Mouse (Mus musculus) heart, postnatal 36 days (tissue): Measurements from ENCODE around the gene Fev. TPM values are rescaled to one million over a fixed set of nuclear protein-coding genes. Genes with fewer than 3 reads are reported as not detected.

Experiments used
- DNase-seq, 2 experiments: peaks; one replicate each; pipeline ENCODE4 v3.0.0; 2021 to 2022
- intact Hi-C: fragments of 180-260 bp; cut with DNase I; formaldehyde crosslinking; loops from one replicate; pipeline ENCODE4 v1.15.1; 2025
- total RNA-seq, 2 experiments: library from RNA; stranded (reverse); gene quantifications; 2 replicates each; pipeline ENCODE4 v1.2.3; 2021

Fev gene
- not detected for total RNA-seq

- no peak for DNase-seq
- intact Hi-C loops, result no loop called here
Measured at GRCm38 (mm10) chr1:74885369-74886042, at the start of gene Fev. Gene Fev (minus strand): TSS chr1:74885419.

DNA sequence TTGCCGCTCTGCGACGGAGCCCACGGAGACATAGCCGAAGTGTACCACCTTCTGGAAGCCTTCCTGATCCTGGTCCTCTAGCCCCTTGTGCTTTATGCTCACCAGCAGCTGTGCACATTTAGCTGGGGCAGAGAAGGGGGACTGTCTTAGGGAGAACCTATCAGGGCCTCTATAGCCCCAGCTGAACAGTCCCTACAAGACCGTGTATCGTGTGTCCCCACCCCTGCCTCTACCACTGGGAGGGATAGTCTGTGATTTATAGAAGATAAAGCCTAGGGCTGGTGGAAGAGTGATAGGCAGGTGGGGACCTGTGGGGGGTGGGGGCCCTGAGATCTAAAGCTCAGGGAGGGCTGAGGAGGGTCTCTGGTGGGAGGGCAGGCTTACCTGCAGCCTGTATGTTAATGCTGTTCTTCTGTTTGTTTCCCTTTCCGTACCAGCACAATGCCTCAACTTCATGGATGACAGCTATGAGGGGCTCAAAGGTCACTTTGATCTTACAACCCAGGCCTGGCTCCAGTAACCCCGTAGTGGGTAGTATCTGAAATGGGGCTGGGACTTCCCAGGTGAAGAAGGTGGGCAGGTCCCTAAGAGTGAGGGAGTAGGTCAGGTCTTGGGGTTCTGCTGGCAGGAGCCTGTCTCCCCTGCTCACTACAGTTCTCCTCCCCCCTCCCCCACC is 42.5 kb upstream of the Fev start:
- DNase-seq, result no peak
- intact Hi-C loops, result loop anchor here (10.0 kb wide), 1 partner anchor 347 kb away; the partner anchor contains the start of gene Resp18

- intact Hi-C loops, result loop anchor here (1.0 to 10.0 kb wide), 2 partner anchors 91 to 348 kb away; partner anchors contain the start of gene Resp18
- DNase-seq, result peak; percentile 38 to 44
Measured at GRCm38 (mm10) chr1:74926721-74927120, 41.5 kb upstream of the Fev start.

- no peak for DNase-seq
- intact Hi-C loops, result loop anchor here (10.0 kb wide), 1 partner anchor 350 kb away; the partner anchor contains the start of gene Resp18
Measured at GRCm38 (mm10) chr1:74924464-74924863, 39.2 kb upstream of the Fev start.

DNA sequence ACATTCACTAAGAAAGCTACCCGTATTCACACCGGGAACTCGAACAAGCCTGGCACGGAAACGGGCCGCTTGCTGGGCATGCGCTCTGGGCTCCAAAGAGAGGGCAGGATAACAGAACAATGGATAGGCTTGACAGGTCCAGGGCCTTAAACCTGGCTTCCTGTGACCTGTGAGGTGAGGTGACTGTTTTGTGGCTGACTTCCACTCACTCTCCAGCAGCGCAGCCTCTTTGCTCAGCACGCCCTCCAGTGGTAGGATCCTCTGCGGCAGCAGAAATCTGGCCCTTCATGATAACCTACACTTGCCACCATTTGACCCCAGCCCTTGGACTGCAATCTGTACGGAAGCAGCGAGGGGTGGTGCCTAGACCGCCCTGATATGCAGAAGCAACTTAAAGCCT is 30.5 kb upstream of the Fev start:
- DNase-seq, result no peak
- intact Hi-C loops, result no loop called here

DNA sequence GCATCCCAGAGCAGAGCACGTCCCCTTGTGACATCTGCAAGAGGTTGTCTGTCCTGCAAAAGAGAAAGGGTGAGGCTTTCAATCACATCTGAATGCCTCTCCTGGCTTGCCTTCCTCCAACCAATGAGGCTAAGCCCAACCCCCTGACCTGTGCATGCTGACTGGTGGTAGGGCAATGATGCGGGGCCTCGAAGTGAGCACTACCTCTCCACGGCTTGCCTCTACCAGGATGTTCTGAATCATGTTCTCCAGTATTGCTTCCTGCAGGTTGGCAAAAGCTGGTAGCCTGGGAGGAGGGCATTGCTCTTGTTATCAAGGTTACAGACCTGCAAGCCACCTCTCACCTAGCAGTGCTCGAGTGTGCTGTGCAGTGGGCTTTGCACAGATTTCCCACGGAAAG is 17.0 kb upstream of the Fev start:
- intact Hi-C loops, result no loop called here
- DNase-seq, result no peak

DNA sequence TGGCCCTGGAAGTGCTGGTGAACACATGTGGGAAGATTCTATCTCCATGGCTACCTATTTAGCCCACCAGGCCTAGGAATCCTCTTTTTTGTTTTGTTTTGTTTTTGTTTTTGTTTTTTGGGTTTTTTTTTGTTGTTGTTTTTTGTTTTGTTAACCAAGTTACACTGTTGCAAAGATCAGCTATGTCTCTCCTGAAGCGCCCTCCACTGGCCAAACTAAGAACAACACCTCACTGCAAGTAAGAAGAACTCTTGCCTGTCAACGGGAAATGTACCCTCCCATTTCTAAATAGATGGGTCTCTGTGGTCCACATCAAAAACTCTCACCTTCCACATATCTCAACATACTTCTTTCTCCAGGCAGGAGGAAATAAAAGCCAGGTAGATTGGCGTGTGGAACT is 16.5 kb upstream of the Fev start:
- peak in 1 of 2 experiments; percentile 49 for DNase-seq
- intact Hi-C loops, result loop anchor here (2.0 kb wide), 1 partner anchor 19 kb away; no protein-coding TSS in a partner anchor

GRCm38 (mm10) chr1:74900341-74901285 is 15.4 kb upstream of the Fev start:
- intact Hi-C loops, result loop anchor here (2.0 kb wide), 1 partner anchor 18 kb away; no protein-coding TSS in a partner anchor
- no peak for DNase-seq

DNA sequence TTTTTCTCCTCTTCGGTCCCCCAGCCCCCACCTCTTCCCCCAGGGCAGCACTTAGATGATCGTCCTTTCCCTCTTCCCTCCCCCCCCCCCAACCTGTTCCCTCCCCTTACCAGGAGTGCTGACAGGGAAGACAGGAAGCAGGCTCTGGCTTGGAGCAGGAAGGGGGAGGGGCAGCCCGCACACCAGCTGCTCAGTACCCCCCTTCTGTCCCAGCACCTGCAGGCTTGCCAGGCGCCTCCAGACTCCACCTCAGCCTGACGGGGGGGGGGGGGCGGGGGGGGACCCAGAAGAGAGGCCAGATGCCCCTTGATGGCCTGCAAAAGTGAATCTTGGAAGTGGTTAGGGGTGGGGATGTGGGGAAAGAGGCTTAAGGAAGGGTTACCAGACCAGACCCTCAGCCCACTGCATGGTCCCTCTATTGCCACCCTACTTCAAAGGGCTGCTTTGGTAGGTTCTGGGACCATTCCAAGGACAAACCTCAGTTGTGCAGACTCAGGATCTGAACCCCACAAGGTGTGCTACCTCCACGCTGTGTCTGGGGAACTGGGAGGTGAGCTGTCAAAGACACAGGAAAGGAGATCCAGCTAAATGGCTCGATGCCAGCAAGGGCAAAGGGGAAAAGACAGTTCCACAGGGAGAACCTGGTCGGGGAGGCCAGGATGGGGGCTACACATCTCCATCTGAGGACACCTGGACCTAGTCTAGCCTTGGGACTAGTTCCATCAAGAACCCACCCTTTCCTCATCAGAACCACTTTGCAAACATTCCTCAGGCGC is 13.6 kb upstream of the Fev start:
- intact Hi-C loops, result no loop called here
- DNase-seq, result no peak

DNA sequence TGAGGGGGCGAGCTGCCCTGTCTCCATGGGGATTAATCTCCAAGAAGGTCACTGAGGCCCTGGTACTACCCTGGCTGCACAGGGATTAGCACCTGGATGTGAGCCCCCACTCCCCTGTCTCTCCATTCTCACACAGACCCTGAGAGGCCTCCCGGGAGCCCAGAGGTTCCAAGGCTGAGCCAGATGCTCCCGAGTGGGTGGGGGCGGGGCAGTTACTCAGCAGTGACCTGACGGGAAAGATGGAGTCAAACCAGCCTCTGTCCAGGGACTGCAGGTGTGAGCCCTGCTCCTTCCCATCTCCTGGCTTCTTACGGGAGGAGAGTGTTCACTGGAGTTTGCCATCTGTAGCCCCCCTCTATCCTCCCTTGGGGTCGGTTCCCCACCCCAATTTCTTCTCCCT is 12.8 kb upstream of the Fev start:
- no peak for DNase-seq
- intact Hi-C loops, result no loop called here

DNA sequence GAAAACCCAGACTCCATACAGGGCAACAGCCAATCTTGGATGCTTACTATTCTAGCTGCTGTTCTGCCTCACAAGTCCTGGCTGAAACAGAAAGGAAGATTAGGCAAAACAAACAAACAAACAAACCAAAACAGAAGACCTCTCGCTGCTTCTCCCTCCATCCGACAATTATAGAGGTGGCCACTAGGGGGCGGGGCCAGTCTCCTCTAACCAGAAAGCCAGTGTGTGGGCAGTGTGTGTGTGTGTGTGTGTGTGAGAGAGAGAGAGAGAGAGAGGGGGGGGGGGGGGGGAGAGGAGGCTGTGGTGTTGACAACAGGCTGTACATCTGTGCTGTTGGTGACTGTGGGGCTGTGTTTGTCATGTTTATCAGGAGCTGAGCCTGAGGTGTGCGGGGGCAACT is 9.7 kb upstream of the Fev start:
- DNase-seq, result peak; percentile 39 to 50
- intact Hi-C loops, result no loop called here

DNA sequence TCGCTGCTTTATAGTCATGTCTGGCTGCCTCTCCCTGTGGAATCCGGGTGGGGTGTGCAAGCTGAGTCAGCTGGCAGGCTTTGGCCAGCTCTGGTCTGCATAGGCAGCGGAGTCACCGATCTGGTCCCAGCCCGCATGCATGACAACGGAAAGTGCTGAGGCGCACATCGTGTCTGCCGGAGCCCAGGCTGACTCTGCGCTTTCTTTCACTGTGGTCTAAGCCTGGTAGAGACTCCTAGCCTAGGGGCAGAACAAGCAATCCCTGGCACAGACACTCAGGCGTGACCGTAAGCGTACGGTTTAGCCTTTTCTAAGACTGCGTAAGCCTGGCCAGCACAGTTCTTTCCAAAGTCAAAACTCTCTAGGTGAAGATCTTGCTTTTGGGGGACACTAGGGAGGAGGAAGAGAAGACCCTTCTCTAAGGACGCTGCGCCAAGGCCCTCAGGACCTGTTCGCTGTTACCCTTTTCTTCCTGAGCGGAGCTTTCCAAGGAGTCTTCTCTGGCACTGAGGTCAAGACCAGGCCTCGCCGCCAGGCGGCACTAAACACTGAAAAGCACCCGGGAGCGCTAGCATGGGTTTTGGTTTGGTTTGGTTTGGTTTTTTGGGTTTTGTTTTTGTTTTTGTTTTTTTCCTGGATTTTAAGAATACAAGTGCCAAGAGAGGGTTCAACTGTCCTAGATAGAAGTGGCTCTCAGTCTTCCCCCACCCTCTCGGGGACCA is 8.1 kb upstream of the Fev start, which contains the start of gene Cryba2:
Gene Cryba2, minus strand, starts transcription at position 10 of the 722 bp plus-strand sequence.
- intact Hi-C loops, result no loop called here
- peak in 1 of 2 experiments; percentile 32 for DNase-seq

- no peak for DNase-seq
Measured at GRCm38 (mm10) chr1:74892351-74893133, 7.3 kb upstream of the Fev start.

DNA sequence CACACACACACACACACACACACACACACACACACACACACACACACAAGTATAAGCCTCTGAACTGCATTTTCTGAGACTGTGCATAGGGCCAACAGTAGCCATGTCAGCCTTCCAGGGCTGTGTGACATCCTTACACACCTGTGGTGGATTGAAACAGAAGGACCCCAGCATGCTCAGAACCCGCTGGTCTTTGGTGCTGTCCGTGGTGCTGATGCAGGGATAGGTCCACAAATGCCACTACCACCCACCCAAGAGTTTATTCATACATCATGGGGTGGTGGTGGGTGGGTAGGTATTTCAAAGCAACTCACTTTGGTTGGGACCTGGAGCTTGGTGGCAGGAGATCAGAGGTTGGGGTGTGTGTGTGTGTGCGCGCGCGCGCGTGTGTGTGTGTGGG is 6.3 kb upstream of the Fev start:
- intact Hi-C loops, result no loop called here
- no peak for DNase-seq

More at GRCm38 (mm10) chr1:74892351-74893133, 7.3 kb upstream of the Fev start:
- intact Hi-C loops, result no loop called here

DNA sequence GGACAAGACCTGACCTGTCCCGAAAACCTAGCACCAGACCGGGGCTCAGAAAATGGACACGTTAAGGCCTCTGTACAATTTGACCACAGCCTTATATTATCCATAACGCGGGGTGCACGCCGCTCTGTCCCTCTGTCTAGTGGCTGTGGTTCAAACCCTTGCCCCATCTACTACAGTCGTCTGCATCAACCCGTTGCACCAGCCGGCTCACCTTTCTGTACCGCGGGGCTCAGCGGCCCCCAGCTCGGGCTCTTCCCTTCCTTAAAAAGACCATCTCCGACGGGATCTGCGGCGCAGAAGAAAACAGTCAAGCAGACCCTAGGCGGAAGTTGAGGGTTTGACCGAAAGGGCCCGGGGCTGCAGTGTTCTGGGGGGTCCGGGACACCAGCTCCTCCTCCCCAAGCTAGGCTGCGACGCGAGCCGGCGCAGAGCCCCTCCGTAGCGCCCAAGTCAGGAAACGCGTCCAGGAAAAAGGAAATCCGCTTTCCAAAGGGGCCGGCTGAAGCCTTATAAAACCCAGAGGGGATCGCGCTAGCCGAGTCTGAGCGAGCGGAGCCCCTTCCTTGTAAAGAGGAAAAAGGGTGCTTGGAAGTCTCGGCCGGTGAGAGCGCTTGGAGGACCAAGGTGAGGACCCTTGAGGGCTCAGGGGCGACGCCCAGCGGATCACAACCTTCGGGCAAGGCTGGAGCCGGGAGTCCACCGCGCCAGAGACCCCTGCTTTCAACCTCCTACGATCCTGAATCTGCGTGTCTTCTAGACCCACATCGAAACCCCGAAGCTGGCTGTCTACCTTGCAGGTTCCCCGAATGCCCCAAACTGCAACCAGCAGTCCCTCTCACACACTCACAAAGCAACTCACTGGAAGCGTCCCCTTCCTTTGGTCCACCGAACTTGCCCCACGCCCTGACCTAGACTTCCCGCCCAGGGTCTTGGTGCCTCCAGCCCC is 750 bp downstream of the Fev start:
- DNase-seq, result no peak
- intact Hi-C loops, result loop anchor here (5.0 kb wide), 1 partner anchor 133 kb away; no protein-coding TSS in a partner anchor

DNA sequence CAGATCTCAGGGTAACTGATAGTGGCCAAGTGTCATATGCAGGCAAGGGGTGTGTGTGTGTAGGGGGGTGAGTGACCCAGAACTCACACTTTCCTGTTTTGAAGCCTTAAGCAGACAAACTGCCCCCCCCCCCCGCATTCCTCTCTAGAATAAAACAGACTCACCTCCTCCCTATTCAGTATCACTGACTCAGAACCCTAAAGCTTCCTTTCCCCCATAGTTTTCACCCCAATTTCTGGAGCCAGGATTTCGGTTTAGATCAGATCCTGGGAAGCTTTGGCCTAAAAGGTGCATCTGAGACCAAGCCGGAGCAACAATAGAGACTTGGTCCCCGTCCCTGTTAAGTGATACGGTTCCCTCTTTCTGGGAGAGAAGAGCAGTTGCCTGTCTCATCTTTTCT is 1.8 kb downstream of the Fev start:
- intact Hi-C loops, result loop anchor here (2.0 to 5.0 kb wide), 2 partner anchors 17 to 134 kb away; no protein-coding TSS in a partner anchor
- DNase-seq, result no peak

DNA sequence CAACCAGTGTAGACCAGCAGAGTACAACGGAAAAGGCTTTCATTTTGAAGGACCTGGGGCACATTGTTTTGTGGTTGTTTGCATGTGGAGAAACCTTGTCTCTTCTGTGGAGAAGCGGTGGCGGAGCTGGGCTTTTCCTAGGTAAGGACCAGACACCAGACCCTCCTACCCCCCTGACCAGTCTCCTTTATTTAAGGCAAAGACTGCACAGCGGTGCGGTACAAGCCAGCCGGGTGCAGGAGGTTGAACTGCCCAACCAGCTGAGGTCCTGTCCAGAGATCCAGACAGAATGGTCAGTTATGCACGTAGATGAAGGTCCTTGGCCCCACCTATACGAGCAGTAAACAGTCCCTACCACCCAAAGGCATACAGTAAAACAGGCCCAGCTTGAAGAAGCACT is 2.4 kb downstream of the Fev start:
- DNase-seq, result no peak
- intact Hi-C loops, result loop anchor here (2.0 to 5.0 kb wide), 2 partner anchors 18 to 134 kb away; no protein-coding TSS in a partner anchor
